Mouse (Mus musculus) thymus, postnatal 25 days (tissue): ENCODE results near the gene Pgd.
A peak's percentile ranks its signal among the peaks of the same experiment; 100 is the strongest.
"Not testable (repeated sequence)": the region's sequence is repeated elsewhere in the genome, so short reads cannot be mapped to it uniquely, and the experiment has no call there.

Source experiments
- DNase-seq: peaks from one replicate; pipeline ENCODE4 v3.0.0; 2022

The Pgd gene

GRCm38 (mm10) chr4:149131021-149131752 lies 35.4 kb downstream of the Pgd start:
- no peak for DNase-seq

- DNase-seq: no peak
Observed at GRCm38 (mm10) chr4:149128467-149128866, 38.1 kb downstream of the Pgd start.

GRCm38 (mm10) chr4:149126663-149127062 lies 39.9 kb downstream of the Pgd start, which contains the start of gene Cort:
Gene Cort, minus strand, starts transcription at chr4:149126763.
- no peak for DNase-seq

GRCm38 (mm10) chr4:149126115-149126509 lies 40.5 kb downstream of the Pgd start:
- DNase-seq: no peak

- no peak for DNase-seq
Observed at GRCm38 (mm10) chr4:149125341-149126114, 41.0 kb downstream of the Pgd start.

- DNase-seq: no peak
Observed at GRCm38 (mm10) chr4:149123432-149123831, 43.1 kb downstream of the Pgd start.

GRCm38 (mm10) chr4:149119978-149120562 lies 46.5 kb downstream of the Pgd start:
- DNase-seq: not testable (repeated sequence)

GRCm38 (mm10) chr4:149103875-149104561 lies 62.6 kb downstream of the Pgd start, which contains the start of gene Dffa:
Gene Dffa, plus strand, starts transcription at chr4:149104146.
- peak; percentile 93 for DNase-seq

GRCm38 (mm10) chr4:149101456-149101855 lies 65.1 kb downstream of the Pgd start:
- no peak for DNase-seq

GRCm38 (mm10) chr4:149100449-149100848 lies 66.1 kb downstream of the Pgd start:
- DNase-seq: not testable (repeated sequence)
